Mouse (Mus musculus) kidney, embryonic 14.5 days (tissue): Measurements from ENCODE around the gene Ccl27b. TPM values are rescaled to one million over a fixed set of nuclear protein-coding genes. Genes with fewer than 3 reads are reported as not detected.
"Not testable (repeated sequence)": the region's sequence is repeated elsewhere in the genome, so short reads cannot be mapped to it uniquely, and the experiment has no call there.

Experiments used
- ATAC-seq: fragments of 200-750 bp; cut with Nextera tagmentation; 2 replicates; pipeline ENCODE4 v1.8.0; 2017; ENCODE audit warnings: moderate number of reproducible peaks, mild to moderate bottlenecking, moderate TSS enrichment, moderate library complexity; ENCODE audit not compliant: low FRiP score, low TSS enrichment
- H3K27ac ChIP-seq: fragments of 300-500 bp; sonication (generic); 2 replicates; pipeline ENCODE4 v1.5.1; 2014; ENCODE audit warnings: low read depth, mild to moderate bottlenecking, low read length, moderate library complexity, mixed read lengths
- H3K27me3 ChIP-seq: fragments of 300-500 bp; sonication (generic); 2 replicates; pipeline ENCODE4 v1.6.1; 2014; ENCODE audit warnings: mild to moderate bottlenecking, low read length; ENCODE audit not compliant: control insufficient read depth, insufficient read depth
- H3K36me3 ChIP-seq: fragments of 300-500 bp; sonication (generic); 2 replicates; pipeline ENCODE4 v1.6.1; 2014; ENCODE audit warnings: low read length, mixed read lengths; ENCODE audit not compliant: control insufficient read depth, insufficient read depth
- H3K4me1 ChIP-seq: fragments of 300-500 bp; sonication (generic); 2 replicates; pipeline ENCODE4 v1.6.1; 2014; ENCODE audit warnings: low read length, mixed read lengths; ENCODE audit not compliant: control insufficient read depth, insufficient read depth
- H3K4me2 ChIP-seq: fragments of 300-500 bp; sonication (generic); replicated peaks from 2 replicates; pipeline ENCODE4 v1.6.1; 2014; ENCODE audit warnings: low read depth, mild to moderate bottlenecking, low read length
- H3K4me3 ChIP-seq: fragments of 300-500 bp; sonication (generic); 2 replicates; pipeline ENCODE4 v1.5.1; 2014; ENCODE audit warnings: mild to moderate bottlenecking, low read length
- H3K9ac ChIP-seq: fragments of 300-500 bp; sonication (generic); 2 replicates; pipeline ENCODE4 v1.6.1; 2014; ENCODE audit warnings: low read depth, mild to moderate bottlenecking, low read length, moderate library complexity
- H3K9me3 ChIP-seq: fragments of 300-500 bp; sonication (generic); 2 replicates; pipeline ENCODE4 v1.6.1; 2016; ENCODE audit warnings: low read length; ENCODE audit not compliant: control insufficient read depth
- WGBS: fragments of 180-500 bp; shearing (Covaris S2); extraction: QIAGEN DNeasy Blood & Tissue Kit; methylation state at CpG from one replicate; pipeline ENCODE4 v1.1.7; 2014; 5-methylcytosine and 5-hydroxymethylcytosine counted together
- polyA plus RNA-seq: library from polyadenylated mRNA; unstranded; fragments of >200 nt; fragmentation: Nextera tagmentation; extraction: Ambion mirVana; gene quantifications from 2 replicates; pipeline ENCODE4 v1.2.1, GENCODE M21; 2014

Gene Ccl27b
- not detected in 2 replicates for polyA plus RNA-seq

DNA sequence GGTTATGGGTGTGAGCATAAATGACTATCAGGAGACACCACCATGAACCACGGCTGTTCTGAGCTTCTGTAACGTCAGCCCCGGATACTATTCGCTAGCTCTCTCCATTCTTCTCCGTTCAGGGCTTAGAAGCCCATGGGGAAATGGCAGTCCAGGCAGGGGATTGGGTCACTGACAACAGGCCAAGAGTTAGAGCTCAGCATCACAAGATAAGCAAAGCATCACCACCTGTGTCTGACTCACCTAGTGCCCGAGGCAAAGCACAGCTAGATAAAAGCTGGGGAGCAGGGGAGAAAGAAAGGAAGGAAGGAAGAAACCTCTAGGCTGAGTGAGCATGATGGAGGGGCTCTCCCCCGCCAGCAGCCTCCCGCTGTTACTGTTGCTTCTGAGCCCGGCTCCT, at the start of gene Ccl27b:
TSS of gene Ccl27b (plus strand) at position 301 of the 400 bp plus-strand sequence.
- no CpG with 5 or more reads among the region's 9 CpGs for WGBS
- not testable (repeated sequence) for H3K4me1 ChIP-seq, H3K4me3 ChIP-seq, H3K9me3 ChIP-seq, H3K27ac ChIP-seq, H3K27me3 ChIP-seq, H3K9ac ChIP-seq, ATAC-seq, H3K4me2 ChIP-seq, H3K36me3 ChIP-seq

DNA sequence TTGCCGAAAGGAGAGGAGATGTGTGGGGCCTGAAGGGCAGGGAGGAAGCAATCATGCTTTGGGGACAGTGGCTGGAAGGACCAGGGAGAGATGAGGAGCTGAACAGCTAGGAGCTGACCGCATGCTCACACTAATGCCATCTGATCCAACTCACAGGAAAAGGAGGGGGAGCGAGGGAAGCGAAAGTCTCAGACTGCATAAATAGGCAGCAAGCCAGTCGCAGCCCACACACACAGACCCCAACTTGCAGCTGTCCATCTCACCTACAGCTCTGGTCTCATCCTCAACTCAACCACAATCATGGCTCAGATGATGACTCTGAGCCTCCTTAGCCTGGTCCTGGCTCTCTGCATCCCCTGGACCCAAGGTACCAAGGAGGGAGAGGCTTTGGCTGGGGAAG, 43.2 kb upstream of the Ccl27b start, which contains the start of gene Gm10591:
TSS of gene Gm10591 (plus strand) at position 301 of the 400 bp plus-strand sequence.
- H3K36me3 ChIP-seq, H3K4me1 ChIP-seq, H3K27ac ChIP-seq, ATAC-seq, H3K4me2 ChIP-seq, H3K9me3 ChIP-seq, H3K4me3 ChIP-seq, H3K9ac ChIP-seq, H3K27me3 ChIP-seq: not testable (repeated sequence)
- WGBS, result no CpG with 5 or more reads among the region's 5 CpGs

- H3K36me3 ChIP-seq, H3K9ac ChIP-seq, H3K27me3 ChIP-seq, H3K9me3 ChIP-seq, H3K4me1 ChIP-seq, H3K27ac ChIP-seq, ATAC-seq, H3K4me3 ChIP-seq, H3K4me2 ChIP-seq: not testable (repeated sequence)
- WGBS, result no CpG with 5 or more reads among the region's 8 CpGs
These were observed 25.6 kb upstream of the Ccl27b start, which contains the start of gene Gm2564 for GRCm38 (mm10) chr4:42629419-42629818. Gene Gm2564, plus strand, starts transcription at chr4:42629719.

DNA sequence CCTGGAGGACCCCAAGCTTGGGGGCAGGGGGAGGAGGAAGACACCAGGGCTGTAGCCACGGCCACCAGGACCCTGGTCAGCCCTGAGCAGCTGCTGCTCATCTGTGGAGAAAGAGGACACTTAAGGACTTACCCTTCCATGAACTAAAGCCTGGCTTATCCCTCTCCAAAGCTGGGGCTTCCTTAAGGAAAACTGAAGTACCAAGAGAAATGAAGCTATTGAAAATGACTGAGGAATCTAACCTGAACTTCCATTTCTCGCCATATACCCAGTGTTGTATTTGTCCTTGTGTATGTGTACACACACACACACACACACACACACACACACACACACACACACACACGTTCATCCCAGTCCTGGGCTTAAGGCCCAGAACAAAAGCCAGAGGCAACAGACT, 6.7 kb downstream of the Ccl27b start, which contains the start of gene Il11ra2:
TSS of gene Il11ra2 (minus strand) at position 101 of the 400 bp plus-strand sequence.
- H3K9me3 ChIP-seq, H3K36me3 ChIP-seq, H3K9ac ChIP-seq, H3K27ac ChIP-seq, H3K27me3 ChIP-seq, H3K4me1 ChIP-seq, H3K4me3 ChIP-seq, ATAC-seq, H3K4me2 ChIP-seq: not testable (repeated sequence)
- WGBS, result no CpG with 5 or more reads among the region's 3 CpGs

GRCm38 (mm10) chr4:42675415-42675814, 20.4 kb downstream of the Ccl27b start:
- H3K4me3 ChIP-seq, H3K4me1 ChIP-seq, H3K27me3 ChIP-seq, H3K36me3 ChIP-seq, H3K9ac ChIP-seq, H3K4me2 ChIP-seq, ATAC-seq, H3K27ac ChIP-seq, H3K9me3 ChIP-seq: not testable (repeated sequence)
- no CpG with 5 or more reads among the region's 4 CpGs for WGBS

DNA sequence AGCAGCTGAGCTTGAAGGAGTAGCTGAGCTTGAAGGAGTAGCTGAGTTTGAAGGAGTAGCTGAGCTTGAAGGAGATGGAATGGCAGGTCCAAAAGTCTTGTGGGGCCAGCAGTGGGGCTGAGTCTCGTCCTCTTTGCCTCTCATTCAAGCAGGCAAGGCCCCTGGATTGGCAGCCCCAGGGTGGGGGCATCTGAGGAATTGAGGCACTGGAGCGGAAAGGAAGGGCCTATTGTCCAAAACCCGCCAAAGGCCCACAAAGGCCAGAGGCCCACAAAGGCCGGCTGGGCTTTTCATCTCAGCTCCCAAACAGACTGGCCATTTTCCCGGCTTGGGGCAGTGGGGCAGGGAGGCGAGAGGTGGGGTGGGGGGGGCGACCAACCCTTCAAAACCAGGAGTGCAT, 24.3 kb downstream of the Ccl27b start:
- H3K9ac ChIP-seq, H3K27me3 ChIP-seq, H3K27ac ChIP-seq, H3K4me3 ChIP-seq, H3K4me1 ChIP-seq, H3K36me3 ChIP-seq, H3K4me2 ChIP-seq, H3K9me3 ChIP-seq, ATAC-seq: not testable (repeated sequence)
- no CpG with 5 or more reads among the region's 7 CpGs for WGBS

DNA sequence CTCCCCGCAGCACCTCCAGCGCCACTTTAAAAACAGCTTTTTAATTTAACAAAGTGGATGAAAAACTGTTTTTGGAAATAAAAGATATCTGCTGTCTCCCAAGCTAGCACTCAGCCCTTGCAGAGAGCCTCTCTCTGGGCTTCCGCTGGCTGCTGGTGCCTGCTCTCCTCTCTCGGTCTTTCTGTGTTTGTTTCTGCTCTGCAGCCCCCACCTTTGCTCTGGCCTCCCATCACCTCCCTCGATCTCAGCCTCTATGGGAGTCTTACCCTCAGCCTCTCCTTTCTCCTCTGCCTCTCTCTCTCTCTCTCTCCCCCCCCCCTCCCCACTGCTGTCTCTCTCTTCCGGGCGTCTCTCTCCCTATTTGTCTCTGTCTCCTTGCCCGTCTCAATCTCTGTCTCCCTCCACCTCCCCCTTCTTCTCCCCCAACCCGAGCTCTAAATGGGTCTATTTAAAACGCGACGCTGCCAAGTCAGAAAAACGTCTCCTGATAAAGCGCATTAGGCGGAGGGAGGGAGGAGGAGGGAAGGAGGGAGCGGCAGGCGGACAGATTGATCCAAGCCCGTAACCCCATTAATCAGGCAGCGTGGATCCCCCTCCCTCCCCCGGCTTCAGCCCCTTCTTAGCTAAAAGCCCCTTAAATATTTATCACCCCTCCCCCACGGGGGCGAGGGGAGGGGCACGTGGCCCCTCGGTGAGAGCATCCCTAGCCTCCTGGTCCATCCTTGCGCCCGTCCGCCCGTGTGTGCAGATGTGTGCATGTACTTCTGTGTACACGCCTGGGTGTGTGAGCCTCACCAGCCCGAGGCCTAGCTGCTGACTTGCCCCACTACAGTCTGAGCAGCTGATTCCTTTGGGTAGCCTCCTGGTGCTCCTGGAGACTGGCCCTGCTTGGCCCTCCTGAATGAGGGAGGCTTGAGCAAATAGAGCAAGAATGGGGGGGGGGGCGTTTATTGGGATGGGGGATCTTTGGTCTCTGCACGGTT, 25.6 kb downstream of the Ccl27b start:
- H3K4me3 ChIP-seq, H3K4me1 ChIP-seq, H3K27ac ChIP-seq, H3K9ac ChIP-seq, H3K27me3 ChIP-seq, H3K9me3 ChIP-seq, H3K36me3 ChIP-seq, H3K4me2 ChIP-seq: not testable (repeated sequence)
- peak; percentile 32; the same call in 1 of the 2 replicates for ATAC-seq
- WGBS, result no CpG with 5 or more reads among the region's 32 CpGs

DNA sequence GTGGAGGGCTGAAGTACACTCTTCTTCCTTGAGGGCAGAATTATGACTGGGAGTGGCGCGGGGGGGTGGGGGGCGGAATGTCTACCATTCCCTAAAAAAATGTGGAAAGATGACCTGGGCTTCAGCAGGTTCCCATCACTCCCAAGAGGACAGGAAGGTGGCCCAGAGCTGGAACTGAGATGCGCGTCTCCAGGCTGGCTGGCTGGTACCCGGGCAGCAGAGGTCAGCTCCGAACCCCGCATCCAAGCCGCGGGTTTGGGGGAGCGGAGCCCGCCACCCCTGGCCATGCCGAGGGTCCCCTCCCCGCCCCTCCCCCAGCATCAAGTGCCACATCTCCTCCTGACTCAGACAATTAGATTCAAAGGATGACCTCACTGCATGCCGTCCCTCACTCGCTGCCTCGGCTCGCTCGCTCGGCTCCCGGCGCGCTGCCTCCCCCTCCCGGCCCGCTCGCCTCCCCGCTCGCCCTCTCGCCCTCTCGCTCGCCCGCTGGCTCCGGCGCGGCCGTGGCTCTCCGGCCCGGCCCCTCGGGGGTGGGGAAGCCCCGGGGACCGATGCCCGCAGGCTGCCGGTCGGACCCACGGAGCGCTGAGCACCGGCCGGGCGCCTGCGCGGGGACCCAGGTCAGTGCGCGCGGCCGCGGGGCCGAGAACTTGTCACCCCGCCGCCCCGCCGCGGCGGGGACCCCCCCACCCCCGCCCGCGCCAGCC, 26.6 kb downstream of the Ccl27b start:
- H3K27ac ChIP-seq, H3K36me3 ChIP-seq, H3K27me3 ChIP-seq, H3K4me2 ChIP-seq, H3K9ac ChIP-seq, H3K4me3 ChIP-seq, H3K4me1 ChIP-seq, H3K9me3 ChIP-seq: not testable (repeated sequence)
- no CpG with 5 or more reads among the region's 66 CpGs for WGBS
- peak; percentile 43; the same call in 1 of the 2 replicates for ATAC-seq

- no CpG with 5 or more reads among the region's 18 CpGs for whole genome bisulfite sequencing
- not testable (repeated sequence) for H3K27ac ChIP-seq, H3K27me3 ChIP-seq, H3K4me3 ChIP-seq, H3K9ac ChIP-seq, H3K4me2 ChIP-seq, H3K4me1 ChIP-seq, H3K36me3 ChIP-seq, H3K9me3 ChIP-seq
- ATAC-seq, result peak; percentile 91
These were observed 27.1 kb downstream of the Ccl27b start for GRCm38 (mm10) chr4:42682183-42682524.
